Mouse (Mus musculus) thymus, adult 2 months (tissue): ENCODE measurements around the gene Vta1.

Source experiments
- CTCF ChIP-seq: fragments of 200-500 bp; IDR thresholded peaks from 2 replicates; pipeline ENCODE4 v1.5.1; 2012; ENCODE audit warnings: mild to moderate bottlenecking, control low read depth, low read length, moderate library complexity, borderline replicate concordance; ENCODE audit not compliant: control insufficient read depth, poor library complexity, insufficient read depth; ENCODE audit errors: extremely low read depth
- POLR2A ChIP-seq: fragments of 200-500 bp; IDR thresholded peaks from 2 replicates; pipeline ENCODE4 v1.6.1; 2012; ENCODE audit warnings: mild to moderate bottlenecking, low read length, control low read depth, moderate library complexity; ENCODE audit not compliant: control insufficient read depth, poor library complexity, insufficient read depth; ENCODE audit errors: extremely low read depth

DNA sequence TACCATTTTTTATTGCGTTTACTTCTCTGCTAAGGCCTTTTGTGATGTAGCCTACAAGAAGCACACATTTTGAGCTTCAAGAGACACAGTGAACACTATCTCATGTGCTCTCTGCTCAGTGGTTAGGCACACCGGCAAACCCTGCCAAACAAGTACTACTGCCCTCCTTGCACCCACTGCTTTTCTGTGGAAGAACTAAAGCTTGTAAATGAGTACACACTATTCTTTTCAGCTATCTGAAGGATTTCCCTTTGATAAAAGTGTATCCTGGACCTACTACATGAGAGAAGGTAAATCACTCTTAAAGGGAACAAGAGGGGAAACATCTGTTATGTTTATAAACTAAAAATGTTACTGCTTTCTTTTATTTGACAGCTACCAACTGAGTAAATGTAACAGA is 39.2 kb downstream of the Vta1 start:
- no peak for TF ChIP-seq POLR2A
- no peak for TF ChIP-seq CTCF
